Mouse (Mus musculus) heart, embryonic 12.5 days (tissue): ENCODE measurements at regions not wholly inside any gene's neighbourhood (a gene's known extent, or its start where the extent isn't known, plus 50 kb on each side); places are given as distances from the start of the nearest gene placed in this dataset.

ENCODE experiments used
- ATAC-seq: fragments of 200-750 bp; cut with Nextera tagmentation; 2 replicates; pipeline ENCODE4 v1.8.0; 2017; ENCODE audit warnings: moderate TSS enrichment, moderate library complexity; ENCODE audit not compliant: insufficient number of reproducible peaks, low FRiP score
- H3K27ac ChIP-seq: fragments of 300-500 bp; sonication (generic); 2 replicates; pipeline ENCODE4 v1.5.1; 2016; ENCODE audit warnings: mild to moderate bottlenecking, moderate library complexity; ENCODE audit not compliant: poor library complexity, severe bottlenecking
- H3K27me3 ChIP-seq: fragments of 300-500 bp; sonication (generic); replicated peaks from 2 replicates; pipeline ENCODE4 v1.6.1; 2016; ENCODE audit warnings: mild to moderate bottlenecking, moderate library complexity
- H3K36me3 ChIP-seq: fragments of 300-500 bp; sonication (generic); 2 replicates; pipeline ENCODE4 v1.6.1; 2016; ENCODE audit warnings: mild to moderate bottlenecking, moderate library complexity
- H3K4me1 ChIP-seq: fragments of 300-500 bp; sonication (generic); replicated peaks from 2 replicates; pipeline ENCODE4 v1.6.1; 2016; ENCODE audit warnings: mild to moderate bottlenecking
- H3K4me2 ChIP-seq: fragments of 300-500 bp; sonication (generic); 2 replicates; pipeline ENCODE4 v1.6.1; 2016; ENCODE audit warnings: mild to moderate bottlenecking, moderate library complexity
- H3K4me3 ChIP-seq: fragments of 300-500 bp; sonication (generic); 2 replicates; pipeline ENCODE4 v1.5.1; 2016; ENCODE audit warnings: mild to moderate bottlenecking
- H3K9ac ChIP-seq: fragments of 300-500 bp; sonication (generic); 2 replicates; pipeline ENCODE4 v1.6.1; 2016; ENCODE audit warnings: mild to moderate bottlenecking, moderate library complexity
- H3K9me3 ChIP-seq: fragments of 300-500 bp; sonication (generic); replicated peaks from 2 replicates; pipeline ENCODE4 v1.6.1; 2016; ENCODE audit warnings: mild to moderate bottlenecking, moderate library complexity
- WGBS: fragments of 180-500 bp; shearing (Covaris S2); methylation state at CpG from one replicate; pipeline ENCODE4 v1.1.7; 2016; 5-methylcytosine and 5-hydroxymethylcytosine counted together

DNA sequence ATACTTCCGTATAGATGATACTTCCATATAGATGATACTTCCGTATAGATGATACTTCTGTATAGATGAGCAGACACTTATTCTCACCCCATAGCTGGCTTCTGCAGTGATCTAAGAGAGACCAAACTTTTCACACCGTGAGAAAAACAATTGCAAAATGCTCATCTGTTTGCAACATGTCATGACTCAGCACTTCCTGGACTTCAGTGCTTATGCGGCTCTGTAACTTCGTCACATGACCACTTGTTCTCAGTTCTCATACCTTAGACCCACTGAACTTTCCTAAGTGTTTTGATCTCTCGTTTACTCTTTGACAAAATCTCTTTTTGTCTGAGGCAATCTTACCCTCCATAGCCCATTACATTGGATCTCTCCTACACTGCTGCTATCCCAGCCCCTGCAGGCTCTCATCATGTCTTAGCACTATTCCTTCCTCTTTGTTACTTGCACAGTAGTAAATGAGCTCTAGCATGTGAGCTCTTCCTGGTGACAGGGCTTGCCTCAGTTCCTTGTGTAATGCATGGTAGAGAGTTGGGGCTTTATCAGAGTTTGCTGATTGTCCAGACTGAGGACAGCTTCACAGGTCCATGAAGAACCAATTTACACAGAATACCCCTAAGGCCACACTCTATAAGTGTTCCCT is 245.7 kb upstream of the Thrb start:
- 78% methylated on average over 6 of the region's 6 CpGs for WGBS
- no peaks in the 10 kb centered on the region for H3K27me3 ChIP-seq
- ATAC-seq: no peak
- no peak overlapping the region for H3K4me2 ChIP-seq
- H3K9ac ChIP-seq: no peak overlapping the region
- H3K27ac ChIP-seq: no peak overlapping the region
- no peak overlapping the region for H3K4me3 ChIP-seq
- H3K4me1 ChIP-seq: peaks cover 3% of the 10 kb centered on the region; the same call in 1 of the 2 replicates
- H3K9me3 ChIP-seq: no peaks in the 10 kb centered on the region
- H3K36me3 ChIP-seq: no peaks in the 10 kb centered on the region

GRCm38 (mm10) chr14:17427751-17428150 is 232.3 kb upstream of the Thrb start:
- ATAC-seq: no peak
- H3K9me3 ChIP-seq: no peaks in the 10 kb centered on the region
- no peaks in the 10 kb centered on the region for H3K4me1 ChIP-seq
- no peak overlapping the region for H3K4me2 ChIP-seq
- no peak overlapping the region for H3K27ac ChIP-seq
- no peak overlapping the region for H3K9ac ChIP-seq
- H3K27me3 ChIP-seq: no peaks in the 10 kb centered on the region
- H3K4me3 ChIP-seq: no peak overlapping the region
- H3K36me3 ChIP-seq: no peaks in the 10 kb centered on the region
- 69% methylated on average over 1 of the region's 1 CpGs for WGBS

- Histone ChIP-seq H3K27ac (no peak overlapping the region), H3K4me2 (no peak overlapping the region), H3K4me1 (no peaks in the 10 kb centered on the region), H3K9ac (no peak overlapping the region), H3K9me3 (no peaks in the 10 kb centered on the region), H3K4me3 (no peak overlapping the region), H3K27me3 (no peaks in the 10 kb centered on the region), H3K36me3 (no peaks in the 10 kb centered on the region)
- 75% methylated on average over 3 of the region's 3 CpGs for WGBS
- ATAC-seq: no peak
Observed at GRCm38 (mm10) chr14:17429157-17429556, 230.9 kb upstream of the Thrb start.

DNA sequence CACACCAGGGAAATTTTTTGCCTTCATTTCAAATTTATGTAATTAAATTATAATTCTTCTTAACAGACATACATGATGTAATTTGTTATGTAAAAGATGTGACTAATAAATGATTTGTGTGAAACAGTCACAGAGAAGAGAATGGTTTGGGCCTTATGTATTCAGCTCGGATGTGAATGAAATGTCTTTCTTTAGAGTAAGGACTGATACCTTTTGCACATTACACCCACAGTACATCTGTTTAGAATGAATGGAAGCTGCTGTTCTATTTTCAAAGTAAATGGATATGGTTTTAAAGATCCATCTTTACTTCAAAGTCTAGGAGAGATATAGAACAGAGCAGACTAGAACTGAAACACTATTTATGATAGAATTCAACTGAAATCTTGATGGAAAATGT is 226.7 kb upstream of the Thrb start:
- no peaks in the 10 kb centered on the region for H3K9me3 ChIP-seq
- no peak overlapping the region for H3K27ac ChIP-seq
- no peak overlapping the region for H3K9ac ChIP-seq
- H3K36me3 ChIP-seq: no peaks in the 10 kb centered on the region
- H3K27me3 ChIP-seq: no peaks in the 10 kb centered on the region
- no peaks in the 10 kb centered on the region for H3K4me1 ChIP-seq
- H3K4me3 ChIP-seq: no peak overlapping the region
- H3K4me2 ChIP-seq: no peak overlapping the region
- no peak for ATAC-seq
- 59% methylated on average over 1 of the region's 1 CpGs for WGBS

GRCm38 (mm10) chr14:17457946-17458345 is 202.1 kb upstream of the Thrb start:
- H3K4me1 ChIP-seq: no peaks in the 10 kb centered on the region
- H3K9ac ChIP-seq: no peak overlapping the region
- H3K27ac ChIP-seq: no peak overlapping the region
- H3K27me3 ChIP-seq: no peaks in the 10 kb centered on the region
- H3K4me3 ChIP-seq: no peak overlapping the region
- 58% methylated on average over 2 of the region's 2 CpGs for WGBS
- no peak for ATAC-seq
- no peak overlapping the region for H3K4me2 ChIP-seq
- H3K9me3 ChIP-seq: no peaks in the 10 kb centered on the region
- no peaks in the 10 kb centered on the region for H3K36me3 ChIP-seq

DNA sequence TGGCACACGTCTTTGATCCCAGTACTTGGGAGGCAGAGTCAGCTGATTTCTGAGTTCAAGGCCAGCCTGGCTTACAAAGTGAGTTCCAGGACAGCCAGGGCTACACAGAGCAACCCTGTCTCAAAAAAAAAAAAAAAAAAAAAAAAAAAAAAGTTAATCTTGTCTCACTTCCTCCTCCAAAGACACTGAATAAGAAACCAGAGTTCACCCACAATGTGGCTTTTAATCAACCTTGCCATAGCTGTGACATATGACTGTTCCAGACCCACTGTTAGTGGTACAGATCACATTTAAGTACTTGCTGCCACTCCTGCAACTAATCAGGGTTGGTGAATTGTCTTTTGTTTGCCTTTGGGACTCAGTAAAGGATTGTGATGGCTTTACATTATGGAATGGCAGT is 181.1 kb upstream of the Thrb start:
- H3K4me2 ChIP-seq: no peak overlapping the region
- no peak for ATAC-seq
- no peaks in the 10 kb centered on the region for H3K27me3 ChIP-seq
- no peaks in the 10 kb centered on the region for H3K9me3 ChIP-seq
- WGBS: 64% methylated on average over 1 of the region's 1 CpGs
- H3K4me3 ChIP-seq: no peak overlapping the region
- H3K4me1 ChIP-seq: peaks cover 4% of the 10 kb centered on the region; the same call in 1 of the 2 replicates
- H3K36me3 ChIP-seq: no peaks in the 10 kb centered on the region
- no peak overlapping the region for H3K9ac ChIP-seq
- H3K27ac ChIP-seq: no peak overlapping the region

DNA sequence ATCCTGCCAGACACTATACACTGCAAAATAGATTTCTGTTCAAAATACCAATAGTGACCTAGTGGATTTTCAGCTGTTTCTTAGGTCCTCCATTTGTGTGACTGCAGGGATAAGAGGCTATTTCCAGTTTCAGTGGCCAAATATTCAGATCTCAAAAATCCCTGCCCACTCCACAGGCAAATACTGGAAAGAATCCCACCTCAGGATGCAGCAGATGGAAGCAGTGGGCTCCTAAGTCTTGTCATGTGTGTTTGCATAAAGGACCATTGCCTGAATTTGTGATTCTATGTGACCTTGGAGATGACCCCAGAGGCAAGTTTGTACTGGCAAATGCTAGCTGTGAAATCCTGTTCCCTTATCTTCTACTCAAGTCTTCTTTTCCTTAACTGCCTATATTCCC is 175.2 kb upstream of the Thrb start:
- no peak overlapping the region for H3K9ac ChIP-seq
- ATAC-seq: no peak
- H3K27me3 ChIP-seq: no peaks in the 10 kb centered on the region

DNA sequence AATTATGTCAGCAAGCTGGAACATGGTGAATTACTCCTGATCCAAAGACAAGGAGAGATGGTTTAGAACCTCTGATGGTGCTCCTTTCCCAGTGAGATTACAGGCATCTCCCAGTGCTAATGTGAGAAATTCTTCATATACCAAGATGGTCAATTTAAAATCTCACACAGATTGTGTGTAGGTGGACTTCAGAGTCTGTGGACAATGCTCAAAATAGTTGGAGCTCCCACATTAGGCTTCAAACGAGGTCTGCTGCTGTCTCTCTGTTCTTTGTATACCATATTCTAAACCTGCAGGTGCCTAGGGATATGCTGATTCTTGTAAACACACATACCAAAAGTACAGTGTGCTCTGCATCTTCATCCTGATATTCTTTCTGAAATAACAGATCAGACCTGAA is 146.3 kb upstream of the Thrb start:
- Histone ChIP-seq H3K27ac (no peak overlapping the region), H3K4me3 (no peak overlapping the region), H3K27me3 (no peaks in the 10 kb centered on the region), H3K36me3 (no peaks in the 10 kb centered on the region), H3K9ac (no peak overlapping the region), H3K4me1 (no peaks in the 10 kb centered on the region), H3K9me3 (no peaks in the 10 kb centered on the region), H3K4me2 (no peak overlapping the region)
- no peak for ATAC-seq
- 40% methylated on average over 1 of the region's 1 CpGs for WGBS

More for the DNA sequence above, 175.2 kb upstream of the Thrb start:
- Histone ChIP-seq H3K36me3 (no peaks in the 10 kb centered on the region), H3K9me3 (no peaks in the 10 kb centered on the region; the same call in 1 of the 2 replicates), H3K27ac (no peak overlapping the region), H3K4me3 (no peak overlapping the region), H3K4me2 (no peak overlapping the region), H3K4me1 (no peaks in the 10 kb centered on the region)

- 75% methylated on average over 3 of the region's 3 CpGs for WGBS
- no peak for ATAC-seq
Observed at GRCm38 (mm10) chr14:17522696-17523095, 137.4 kb upstream of the Thrb start.

DNA sequence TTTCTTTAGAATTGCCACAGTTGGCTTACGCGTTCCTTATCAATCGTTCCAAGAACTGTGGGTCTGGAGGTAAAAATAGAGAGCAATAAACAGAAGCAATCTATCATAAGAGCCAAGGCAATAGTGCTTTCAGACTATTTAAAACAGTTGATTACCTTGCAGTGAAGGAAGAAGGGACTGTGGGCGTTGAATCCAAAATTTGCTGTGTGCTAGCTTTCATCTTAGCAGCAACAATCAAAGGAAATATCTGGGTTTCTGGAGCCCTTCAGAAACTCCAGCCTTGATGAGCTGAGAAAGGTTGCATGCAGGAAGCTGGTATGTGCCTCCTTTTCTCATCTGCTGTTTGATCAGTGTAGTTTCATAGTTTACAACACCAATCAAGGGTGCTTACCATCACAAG is 136.1 kb upstream of the Thrb start:
- no peaks in the 10 kb centered on the region for H3K36me3 ChIP-seq
- no peak overlapping the region for H3K4me2 ChIP-seq
- WGBS: 76% methylated on average over 4 of the region's 4 CpGs
- no peak overlapping the region for H3K27ac ChIP-seq
- H3K4me1 ChIP-seq: no peaks in the 10 kb centered on the region
- H3K27me3 ChIP-seq: no peaks in the 10 kb centered on the region
- H3K4me3 ChIP-seq: no peak overlapping the region
- no peak overlapping the region for H3K9ac ChIP-seq
- no peaks in the 10 kb centered on the region for H3K9me3 ChIP-seq
- ATAC-seq: no peak

More at GRCm38 (mm10) chr14:17522696-17523095, 137.4 kb upstream of the Thrb start:
- H3K36me3 ChIP-seq: no peaks in the 10 kb centered on the region
- no peak overlapping the region for H3K4me2 ChIP-seq
- no peaks in the 10 kb centered on the region for H3K9me3 ChIP-seq
- no peaks in the 10 kb centered on the region for H3K27me3 ChIP-seq
- no peak overlapping the region for H3K9ac ChIP-seq
- H3K4me1 ChIP-seq: no peaks in the 10 kb centered on the region
- H3K27ac ChIP-seq: no peak overlapping the region
- no peak overlapping the region for H3K4me3 ChIP-seq

DNA sequence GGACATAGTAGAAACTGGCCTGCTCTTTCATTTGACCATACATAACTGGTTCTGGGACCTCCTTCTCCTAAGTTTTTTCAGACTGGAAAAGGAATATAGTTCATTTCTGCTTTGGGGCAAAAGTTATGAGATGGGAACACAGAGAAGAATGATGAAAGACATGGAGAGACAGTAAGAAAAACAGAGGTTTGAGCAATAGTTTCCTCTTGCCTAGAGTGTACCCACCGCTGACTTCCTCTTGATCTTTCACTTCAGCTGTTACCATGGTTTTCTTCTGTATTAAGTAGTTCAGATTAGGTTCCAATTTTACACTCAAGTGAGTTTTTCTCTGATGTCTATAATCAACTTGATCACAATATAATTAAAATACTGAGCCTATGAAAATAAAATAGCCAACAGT is 120.7 kb upstream of the Thrb start:
- no peaks in the 10 kb centered on the region for H3K9me3 ChIP-seq
- no peak for ATAC-seq
- H3K27me3 ChIP-seq: no peaks in the 10 kb centered on the region
- no peaks in the 10 kb centered on the region for H3K4me1 ChIP-seq
- no peak overlapping the region for H3K27ac ChIP-seq
- no peaks in the 10 kb centered on the region for H3K36me3 ChIP-seq
- no peak overlapping the region for H3K4me2 ChIP-seq
- WGBS: 71% methylated on average over 1 of the region's 1 CpGs
- H3K9ac ChIP-seq: no peak overlapping the region
- no peak overlapping the region for H3K4me3 ChIP-seq

DNA sequence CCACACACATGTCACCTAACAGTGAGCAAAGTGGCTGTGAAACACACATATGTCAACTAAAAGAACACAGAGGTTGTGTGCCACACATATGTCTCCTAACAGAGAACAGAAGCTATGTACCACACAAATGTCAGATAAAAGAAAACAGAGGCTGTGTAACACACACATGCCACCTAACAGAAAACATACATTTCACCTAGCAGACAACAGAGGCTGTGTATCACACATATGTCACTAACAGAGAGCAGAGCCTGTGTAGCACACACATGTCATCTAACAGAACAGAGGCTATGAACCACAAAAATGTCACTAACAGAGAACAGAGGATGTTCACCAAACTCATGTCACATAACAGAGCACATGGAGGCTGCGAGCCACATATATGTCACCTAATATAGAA is 103.6 kb upstream of the Thrb start:
- no peaks in the 10 kb centered on the region for H3K36me3 ChIP-seq
- no peak overlapping the region for H3K27ac ChIP-seq
- H3K4me3 ChIP-seq: no peak overlapping the region
- no peak overlapping the region for H3K9ac ChIP-seq
- H3K4me2 ChIP-seq: no peak overlapping the region
- WGBS: 82% methylated on average over 1 of the region's 1 CpGs
- no peaks in the 10 kb centered on the region for H3K27me3 ChIP-seq
- no peaks in the 10 kb centered on the region for H3K4me1 ChIP-seq
- no peaks in the 10 kb centered on the region for H3K9me3 ChIP-seq
- ATAC-seq: no peak
